Mouse (Mus musculus) heart, embryonic 14.5 days (tissue): ENCODE measurements around the gene Cramp1l. TPM values are rescaled to one million over a fixed set of nuclear protein-coding genes. Genes with fewer than 3 reads are reported as not detected.
A peak's percentile ranks its signal among the peaks of the same experiment; 100 is the strongest.
"Not testable (repeated sequence)": the region's sequence is repeated elsewhere in the genome, so short reads cannot be mapped to it uniquely, and the experiment has no call there.

Source experiments
- ATAC-seq: fragments of 200-750 bp; cut with Nextera tagmentation; 2 replicates; pipeline ENCODE4 v1.8.0; 2017; ENCODE audit warnings: low read depth, moderate TSS enrichment; ENCODE audit not compliant: insufficient number of reproducible peaks, insufficient read depth, low FRiP score
- H3K27ac ChIP-seq, 2 experiments: fragments of 200-500 bp in 1 of 2; fragments of 300-500 bp in 1 of 2; sonication (generic) in 1 of 2; replicated peaks in 1 of 2; 2 replicates each; pipeline ENCODE4 v1.5.1; 2012 to 2014; ENCODE audit warnings: low read depth in 2 of 2, low read length in 2 of 2, control low read depth in 1 of 2, mild to moderate bottlenecking in 1 of 2, mixed read lengths in 1 of 2; ENCODE audit not compliant: control insufficient read depth in 1 of 2, insufficient read depth in 1 of 2
- H3K27me3 ChIP-seq: fragments of 300-500 bp; sonication (generic); 2 replicates; pipeline ENCODE4 v1.6.1; 2014; ENCODE audit warnings: mild to moderate bottlenecking, low read length, control low read depth; ENCODE audit not compliant: control insufficient read depth, insufficient read depth
- H3K36me3 ChIP-seq: fragments of 300-500 bp; sonication (generic); 2 replicates; pipeline ENCODE4 v1.6.1; 2014; ENCODE audit warnings: mild to moderate bottlenecking, control low read depth, low read length, mixed read lengths; ENCODE audit not compliant: control insufficient read depth, insufficient read depth
- H3K4me1 ChIP-seq, 2 experiments: fragments of 200-500 bp in 1 of 2; fragments of 300-500 bp in 1 of 2; sonication (generic) in 1 of 2; 2 replicates each; pipeline ENCODE4 v1.6.1; 2012 to 2014; ENCODE audit warnings: low read length in 2 of 2, control low read depth in 1 of 2, mixed read lengths in 1 of 2; ENCODE audit not compliant: control insufficient read depth in 2 of 2, insufficient read depth in 2 of 2
- H3K4me2 ChIP-seq: fragments of 300-500 bp; sonication (generic); 2 replicates; pipeline ENCODE4 v1.6.1; 2014; ENCODE audit warnings: mild to moderate bottlenecking, low read length
- H3K4me3 ChIP-seq, 2 experiments: fragments of 200-500 bp in 1 of 2; fragments of 300-500 bp in 1 of 2; sonication (generic) in 1 of 2; 2 replicates each; pipeline ENCODE4 v1.5.1; 2012 to 2014; ENCODE audit warnings: low read length in 2 of 2, mild to moderate bottlenecking in 2 of 2, control low read depth in 1 of 2, low read depth in 1 of 2, moderate library complexity in 1 of 2; ENCODE audit not compliant: control insufficient read depth in 1 of 2, insufficient read depth in 1 of 2
- H3K9ac ChIP-seq: fragments of 300-500 bp; sonication (generic); 2 replicates; pipeline ENCODE4 v1.6.1; 2014; ENCODE audit warnings: mild to moderate bottlenecking, low read length
- H3K9me3 ChIP-seq: fragments of 300-500 bp; sonication (generic); 2 replicates; pipeline ENCODE4 v1.6.1; 2016; ENCODE audit warnings: low read length, control low read depth; ENCODE audit not compliant: control insufficient read depth
- WGBS: fragments of 180-500 bp; shearing (Covaris S2); extraction: QIAGEN DNeasy Blood & Tissue Kit; methylation state at CpG from one replicate; pipeline ENCODE4 v1.1.7; 2014; 5-methylcytosine and 5-hydroxymethylcytosine counted together
- polyA plus RNA-seq: library from polyadenylated mRNA; unstranded; fragments of >200 nt; fragmentation: Nextera tagmentation; extraction: Ambion mirVana; gene quantifications from 2 replicates; pipeline ENCODE4 v1.2.1, GENCODE M21; 2014

The Cramp1l gene
- polyA plus RNA-seq, 1 experiment from 2014 or later: 7.6 TPM

DNA sequence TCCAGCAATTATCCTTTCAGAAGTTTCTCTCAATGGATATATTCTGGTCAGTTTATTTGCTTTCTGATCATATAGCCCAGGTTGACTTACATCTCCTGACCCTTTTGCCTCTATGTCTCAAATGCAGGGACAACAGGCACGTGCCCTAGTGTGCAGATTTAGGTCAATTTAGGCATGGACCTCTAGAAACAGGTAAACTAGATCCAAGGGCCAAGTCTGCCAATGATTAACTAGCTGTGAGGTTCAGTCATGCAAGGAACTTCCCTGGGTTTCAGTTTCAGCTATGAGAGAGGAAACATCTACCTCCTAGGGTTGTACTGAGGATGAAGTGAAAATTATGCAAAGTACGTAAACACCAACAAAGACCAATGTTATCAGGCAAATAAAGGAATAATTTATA, 62.3 kb downstream of the Cramp1l start:
- WGBS: 94% methylated on average over 2 of the region's 2 CpGs
- H3K4me3 ChIP-seq: no peak overlapping the region
- H3K36me3 ChIP-seq: peaks cover 65% of the 10 kb centered on the region
- no peaks in the 10 kb centered on the region for H3K4me1 ChIP-seq
- H3K9ac ChIP-seq: no peak overlapping the region
- no peaks in the 10 kb centered on the region for H3K9me3 ChIP-seq
- H3K27me3 ChIP-seq: no peaks in the 10 kb centered on the region
- no peak overlapping the region for H3K27ac ChIP-seq
- ATAC-seq: no peak
- no peak overlapping the region for H3K4me2 ChIP-seq

GRCm38 (mm10) chr17:24950671-24951070, 64.9 kb downstream of the Cramp1l start:
- Histone ChIP-seq H3K4me2 (no peak overlapping the region), H3K9me3 (no peaks in the 10 kb centered on the region), H3K9ac (no peak overlapping the region), H3K27me3 (no peaks in the 10 kb centered on the region), H3K36me3 (peaks cover 82% of the 10 kb centered on the region), H3K4me3 (no peak overlapping the region), H3K27ac (no peak overlapping the region), H3K4me1 (no peaks in the 10 kb centered on the region)
- no peak for ATAC-seq
- WGBS: 87% methylated on average over 2 of the region's 2 CpGs

DNA sequence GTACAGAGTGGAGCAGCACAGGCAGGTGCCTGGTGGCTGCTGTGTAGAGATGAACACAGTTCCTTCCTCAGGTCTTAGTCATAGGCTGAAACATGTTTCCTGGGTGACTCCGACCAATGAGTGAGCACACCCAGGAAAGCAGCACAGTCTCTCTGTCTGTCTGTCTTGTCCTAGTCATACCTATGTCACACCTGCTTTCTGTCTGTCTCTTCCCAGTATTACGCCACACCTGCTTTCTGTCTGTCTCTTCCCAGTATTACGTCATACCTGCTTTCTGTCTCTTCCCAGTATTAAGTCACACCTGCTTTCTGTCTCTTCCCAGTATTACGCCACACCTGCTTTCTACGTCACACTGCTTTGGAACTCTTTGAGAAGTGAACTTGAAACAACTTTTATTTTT, 67.4 kb downstream of the Cramp1l start:
- Histone ChIP-seq H3K27ac (no peak overlapping the region), H3K36me3 (peaks cover 82% of the 10 kb centered on the region), H3K4me2 (no peak overlapping the region), H3K9me3 (no peaks in the 10 kb centered on the region), H3K4me1 (no peaks in the 10 kb centered on the region), H3K4me3 (no peak overlapping the region), H3K27me3 (no peaks in the 10 kb centered on the region), H3K9ac (no peak overlapping the region)
- WGBS: 96% methylated on average over 5 of the region's 5 CpGs
- ATAC-seq: no peak

- H3K4me2 ChIP-seq, H3K4me1 ChIP-seq, H3K27me3 ChIP-seq, H3K4me3 ChIP-seq, H3K27ac ChIP-seq, H3K9ac ChIP-seq, ATAC-seq, H3K9me3 ChIP-seq: not testable (repeated sequence)
- peaks cover 52% of the 10 kb centered on the region for H3K36me3 ChIP-seq
- 76% methylated on average over 1 of the region's 1 CpGs for WGBS
These were observed 72.0 kb downstream of the Cramp1l start for GRCm38 (mm10) chr17:24943589-24943988.

GRCm38 (mm10) chr17:24943036-24943435, 72.6 kb downstream of the Cramp1l start:
- WGBS: 93% methylated on average over 7 of the region's 7 CpGs

DNA sequence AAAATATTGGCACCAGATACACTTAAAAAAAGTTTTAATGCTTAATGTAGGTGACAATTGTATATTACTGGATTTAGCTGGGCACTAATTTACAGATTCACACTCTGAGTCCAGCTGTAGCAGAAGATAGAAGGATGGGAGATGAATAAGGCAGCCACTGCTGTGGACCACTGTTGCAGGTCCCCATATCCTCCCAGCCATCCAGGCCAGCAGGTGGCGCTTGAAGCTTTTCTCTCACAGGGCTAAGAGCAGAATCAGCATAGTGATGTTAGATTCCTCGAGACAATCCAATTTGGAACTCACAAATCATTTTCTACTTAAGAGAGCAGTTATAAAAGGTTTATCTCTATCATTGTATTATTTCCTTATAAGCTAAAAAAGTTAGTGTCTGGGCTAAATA, 73.1 kb downstream of the Cramp1l start:
- WGBS: 15% methylated on average over 2 of the region's 2 CpGs
- H3K9ac ChIP-seq, H3K4me3 ChIP-seq, H3K4me1 ChIP-seq, H3K27ac ChIP-seq, H3K9me3 ChIP-seq, ATAC-seq, H3K4me2 ChIP-seq, H3K27me3 ChIP-seq: not testable (repeated sequence)
- peaks cover 41% of the 10 kb centered on the region for H3K36me3 ChIP-seq

More at GRCm38 (mm10) chr17:24943036-24943435, 72.6 kb downstream of the Cramp1l start:
- no peaks in the 10 kb centered on the region for H3K27me3 ChIP-seq
- H3K36me3 ChIP-seq: peaks cover 46% of the 10 kb centered on the region
- ATAC-seq: no peak
- no peak overlapping the region for H3K27ac ChIP-seq
- no peak overlapping the region for H3K4me3 ChIP-seq
- H3K9me3 ChIP-seq: no peaks in the 10 kb centered on the region
- H3K9ac ChIP-seq: no peak overlapping the region
- H3K4me1 ChIP-seq: no peaks in the 10 kb centered on the region
- H3K4me2 ChIP-seq: no peak overlapping the region

GRCm38 (mm10) chr17:24937266-24937665, 78.3 kb downstream of the Cramp1l start:
- peak overlapping the region; percentile 63 to 83 for H3K27ac ChIP-seq
- H3K9me3 ChIP-seq: no peaks in the 10 kb centered on the region
- peaks cover 16% of the 10 kb centered on the region; the same call in 1 of the 2 replicates for H3K36me3 ChIP-seq
- peak overlapping the region; percentile 80 for H3K9ac ChIP-seq
- H3K27me3 ChIP-seq: no peaks in the 10 kb centered on the region
- H3K4me1 ChIP-seq: peaks cover 6 to 19% of the 10 kb centered on the region in 2 experiments
- ATAC-seq: no peak
- WGBS: 49% methylated on average over 6 of the region's 6 CpGs
- H3K4me2 ChIP-seq: peak overlapping the region; percentile 68
- H3K4me3 ChIP-seq: peak overlapping the region; percentile 73 to 80
